Mouse (Mus musculus) cerebellum, adult 9-11 months (tissue): ENCODE data around the gene Fanca.
"Not testable (repeated sequence)": the region's sequence is repeated elsewhere in the genome, so short reads cannot be mapped to it uniquely, and the experiment has no call there.

Experiments used
- DNase-seq: peaks from one replicate; pipeline ENCODE4 v3.0.0; 2022

Gene Fanca

DNA sequence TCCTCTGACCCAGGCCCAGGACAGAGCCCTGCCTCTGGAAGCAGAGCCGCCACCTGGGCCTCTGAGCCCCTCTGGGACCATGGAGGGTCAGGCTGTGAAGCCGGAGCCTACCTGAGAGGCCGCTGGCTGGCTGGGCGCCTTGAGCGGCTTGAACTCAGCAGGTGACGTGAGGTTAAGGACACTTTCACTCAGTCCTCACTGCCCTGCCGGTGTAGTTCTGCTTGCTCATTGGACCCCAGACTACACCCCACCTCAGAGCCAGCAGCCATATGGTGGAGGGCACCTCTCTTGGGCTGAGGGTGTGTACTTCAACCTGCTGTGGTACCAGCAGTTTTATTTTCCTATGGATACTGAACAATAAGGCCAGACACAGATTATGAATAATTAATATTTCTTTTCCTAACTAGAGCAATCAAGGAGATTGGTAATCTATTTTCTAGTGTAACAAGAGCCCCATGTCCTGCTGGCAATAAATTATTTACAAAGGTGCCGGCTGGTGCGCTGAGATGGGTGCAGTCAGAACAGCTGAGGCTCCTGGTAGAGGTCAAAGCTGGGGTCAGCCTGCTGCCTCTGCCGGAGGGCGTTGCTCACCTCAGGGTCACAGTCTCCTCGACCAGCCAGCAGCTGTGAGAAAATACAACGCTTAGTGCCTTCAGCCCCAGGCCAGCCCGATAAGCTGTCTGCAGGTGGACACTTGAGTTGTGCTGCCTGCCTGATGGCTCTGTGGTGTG lies 50.3 kb downstream of the Fanca start:
- no peak for DNase-seq

GRCm38 (mm10) chr8:123257593-123257992 lies 60.8 kb downstream of the Fanca start:
- DNase-seq, result not testable (repeated sequence)

- no peak for DNase-seq
Observed at GRCm38 (mm10) chr8:123257114-123257513, 61.3 kb downstream of the Fanca start.

DNA sequence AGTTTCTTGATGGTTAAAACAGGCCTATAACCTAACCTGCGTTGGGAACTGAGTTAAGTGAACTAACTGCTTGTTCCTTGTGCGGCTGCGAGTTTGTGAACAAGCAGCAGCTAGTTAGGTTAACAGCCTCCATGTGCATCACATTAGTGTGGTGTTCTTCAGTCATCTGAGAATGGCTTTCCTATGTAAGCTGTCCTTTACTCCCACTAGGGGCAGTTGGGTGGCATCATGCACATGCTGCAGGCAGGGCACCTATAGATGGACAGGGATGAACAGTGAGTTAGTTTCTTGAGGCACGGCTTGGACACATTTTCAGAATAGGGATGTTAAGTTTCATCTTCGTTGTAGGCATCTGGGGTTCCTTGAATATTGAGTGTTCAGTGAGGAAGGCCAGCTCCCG lies 63.2 kb downstream of the Fanca start:
- no peak for DNase-seq

- peak; percentile 79 for DNase-seq
Observed at GRCm38 (mm10) chr8:123254099-123254885, 64.1 kb downstream of the Fanca start, which contains the start of the genes Zfp276 and Vps9d1. TSS of gene Zfp276 (plus strand) at chr8:123254195. TSS of gene Vps9d1 (minus strand) at chr8:123254348.

DNA sequence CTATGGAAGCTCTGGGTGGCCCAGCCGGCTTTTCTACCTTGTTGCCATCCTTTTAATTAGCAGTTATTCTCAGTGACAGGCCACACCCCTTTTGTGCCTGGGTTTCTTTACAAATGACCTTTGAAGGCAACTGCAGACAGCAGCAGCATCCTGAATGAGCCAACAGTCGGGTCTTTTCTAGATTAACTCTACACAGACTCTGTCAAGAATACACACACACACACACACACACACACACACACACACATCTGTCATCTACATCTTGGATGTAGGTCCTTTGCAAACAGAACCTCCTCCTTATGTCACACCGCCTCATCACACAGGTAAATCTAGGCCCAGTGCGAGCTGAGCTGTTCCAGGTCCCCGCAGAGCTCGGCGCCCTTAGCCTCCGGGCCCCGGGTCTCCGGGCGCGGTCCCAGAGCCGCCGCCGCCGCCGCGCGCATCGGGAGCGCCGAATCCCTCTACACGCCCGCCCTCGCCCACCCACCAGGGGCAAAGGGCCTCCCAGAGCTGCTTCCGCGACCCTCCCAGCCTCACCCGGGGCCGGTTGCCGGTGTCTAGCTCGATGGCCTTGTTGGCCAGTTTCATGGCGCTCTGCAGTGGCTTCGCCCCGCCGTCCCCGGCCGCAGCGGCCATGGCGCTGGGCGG lies 64.8 kb downstream of the Fanca start:
- no peak for DNase-seq

GRCm38 (mm10) chr8:123252925-123253324 lies 65.5 kb downstream of the Fanca start:
- DNase-seq, result no peak

DNA sequence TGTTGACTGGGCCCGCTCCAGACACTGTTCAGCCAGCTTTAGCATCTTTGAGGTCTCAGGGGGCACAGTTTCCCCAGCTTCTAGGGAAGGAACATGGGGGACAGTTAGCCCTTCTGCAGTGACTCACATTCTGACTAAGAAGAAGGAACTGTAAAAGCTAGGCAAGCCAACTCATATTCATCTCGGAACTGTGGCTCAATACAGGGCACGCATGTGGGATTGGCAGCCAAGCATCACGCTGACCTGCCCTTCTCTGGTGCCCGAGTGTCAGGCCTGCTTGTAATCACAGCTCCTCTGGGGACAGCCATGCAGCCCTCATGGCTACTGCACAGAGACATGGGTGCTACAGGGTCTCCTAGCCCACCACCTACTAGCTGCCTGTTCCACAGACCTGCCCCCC lies 67.4 kb downstream of the Fanca start:
- DNase-seq, result no peak

- no peak for DNase-seq
Observed at GRCm38 (mm10) chr8:123248596-123248995, 69.8 kb downstream of the Fanca start.

- DNase-seq, result no peak
Observed at GRCm38 (mm10) chr8:123247748-123248147, 70.6 kb downstream of the Fanca start.

DNA sequence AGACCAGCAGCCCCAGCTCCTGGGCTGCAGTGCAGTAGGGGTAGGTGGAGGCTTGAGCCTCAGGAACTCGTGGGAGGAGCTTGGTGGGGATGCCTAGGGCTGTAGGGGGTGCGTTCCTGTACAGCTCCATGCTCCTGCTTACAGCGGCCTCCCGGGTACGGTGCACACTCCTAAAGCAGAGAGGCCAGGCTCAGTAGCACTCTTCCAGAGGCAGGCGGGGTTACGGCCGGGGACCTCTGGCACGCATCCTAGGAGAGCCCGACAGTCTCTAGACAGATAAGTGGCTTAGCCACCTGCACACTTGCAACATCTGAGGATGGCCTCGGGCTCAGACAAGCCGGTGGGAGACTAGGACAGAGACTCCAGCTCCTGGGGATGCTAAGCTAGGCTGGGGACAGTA lies 72.8 kb downstream of the Fanca start:
- no peak for DNase-seq

GRCm38 (mm10) chr8:123244382-123244781 lies 74.0 kb downstream of the Fanca start:
- DNase-seq, result no peak

DNA sequence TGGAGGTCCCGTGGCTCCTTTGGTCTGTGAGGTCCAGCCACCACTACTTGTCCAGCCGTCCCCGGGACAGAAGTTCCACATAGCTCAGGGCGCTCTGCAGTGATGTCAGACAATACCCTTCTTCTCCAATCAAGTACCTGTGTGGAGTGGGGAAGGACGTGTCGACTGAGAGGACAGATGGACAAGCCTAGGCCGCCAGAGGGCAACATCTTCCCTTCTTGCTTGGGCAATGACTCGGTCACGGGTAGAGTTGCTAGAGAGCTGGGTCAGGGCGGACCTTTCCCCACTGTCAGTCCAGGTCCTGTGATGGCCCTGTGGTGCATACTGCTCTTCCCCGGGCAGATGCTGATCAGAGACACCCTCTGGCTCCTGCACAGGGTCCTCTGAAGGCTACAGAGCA lies 75.3 kb downstream of the Fanca start:
- no peak for DNase-seq

DNA sequence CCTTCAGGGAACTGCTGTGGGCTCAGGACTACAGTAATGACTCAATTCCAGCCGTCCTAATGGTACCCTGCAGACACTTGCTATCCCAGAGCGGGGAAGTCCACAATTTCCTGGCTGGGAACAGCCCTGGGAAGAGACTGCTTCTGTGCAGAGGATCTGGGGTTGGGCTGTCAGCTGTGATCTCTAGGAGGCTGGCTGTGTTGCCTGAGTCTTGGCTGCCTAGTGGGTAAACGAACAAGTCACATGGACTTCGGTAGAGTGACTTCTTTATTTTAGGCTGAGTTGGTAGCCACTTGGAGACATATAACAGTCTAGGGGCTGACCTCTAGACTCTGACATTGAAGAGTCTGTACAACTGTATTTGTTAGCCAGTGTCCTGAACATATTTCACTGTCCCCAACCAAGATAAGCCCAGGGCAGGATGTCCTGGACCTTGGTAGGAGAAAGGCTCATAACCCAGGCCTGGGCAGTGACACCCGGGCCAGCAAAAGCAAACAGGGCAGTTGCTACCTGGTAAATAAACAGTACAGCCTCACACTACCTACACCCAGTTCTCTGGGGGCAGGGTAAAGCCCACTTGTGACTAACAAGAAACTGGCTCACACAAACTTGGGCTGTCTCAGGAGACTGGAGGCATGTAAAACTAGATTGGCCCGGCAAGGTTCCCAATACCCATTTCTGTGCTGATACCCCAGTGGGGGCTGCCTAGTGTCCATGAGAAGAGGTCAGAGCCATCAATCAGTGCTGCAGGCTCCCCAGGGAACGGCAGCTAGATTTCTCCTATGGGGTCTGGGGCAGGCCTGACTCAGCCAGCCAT lies 76.1 kb downstream of the Fanca start:
- DNase-seq, result no peak

GRCm38 (mm10) chr8:123239398-123239797 lies 79.0 kb downstream of the Fanca start:
- no peak for DNase-seq

DNA sequence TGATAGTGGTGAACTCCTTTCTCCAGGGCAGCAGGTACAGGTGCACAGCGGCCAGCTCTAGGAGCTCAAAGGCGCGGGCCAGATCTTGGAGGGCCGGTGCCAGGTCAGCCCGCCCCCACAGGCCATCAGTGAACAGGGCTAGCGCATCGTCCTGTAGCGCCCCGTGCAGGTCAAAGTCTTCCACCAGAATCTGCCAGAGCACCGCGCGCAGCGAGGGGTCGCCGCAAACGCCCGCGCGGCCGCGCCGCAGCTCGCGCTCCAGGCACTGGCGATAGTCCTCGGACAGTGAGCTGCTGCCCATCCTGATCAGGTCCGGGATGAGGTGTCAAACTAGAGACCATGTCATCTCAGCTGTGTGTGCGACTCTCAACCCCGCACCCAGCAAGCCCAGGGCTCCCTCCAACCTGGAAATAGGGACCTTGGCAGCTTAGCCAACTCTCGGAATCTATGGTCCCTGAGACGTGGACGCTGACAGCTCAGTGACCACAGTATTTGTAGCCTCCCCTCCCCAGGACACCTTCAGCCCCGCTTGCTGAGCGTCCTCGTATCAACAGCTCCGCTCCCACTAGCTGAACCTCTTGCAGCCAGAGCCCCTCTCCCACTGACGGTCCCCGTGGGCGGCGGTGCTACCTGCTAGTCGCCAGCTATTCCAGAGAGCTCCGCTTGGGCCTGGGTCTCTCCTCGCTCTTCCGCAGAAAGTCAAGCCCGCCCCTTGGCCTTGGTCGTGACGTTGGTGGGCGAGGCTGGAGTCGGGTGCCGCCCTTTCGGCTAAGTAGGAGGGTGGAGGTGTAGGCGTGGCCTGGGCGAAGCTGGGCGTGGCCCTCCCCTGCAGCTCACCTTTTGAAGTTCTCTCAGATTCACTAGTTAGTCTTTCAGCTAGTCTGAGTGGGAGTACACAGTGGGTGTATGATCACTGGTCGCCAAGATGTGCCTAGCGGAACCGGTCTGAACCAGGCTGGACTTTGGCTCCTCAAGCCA lies 82.6 kb downstream of the Fanca start, which contains the start of gene Spata2l:
Gene Spata2l, minus strand, starts transcription at position 714 of the 978 bp plus-strand sequence.
- peak; percentile 87 for DNase-seq

DNA sequence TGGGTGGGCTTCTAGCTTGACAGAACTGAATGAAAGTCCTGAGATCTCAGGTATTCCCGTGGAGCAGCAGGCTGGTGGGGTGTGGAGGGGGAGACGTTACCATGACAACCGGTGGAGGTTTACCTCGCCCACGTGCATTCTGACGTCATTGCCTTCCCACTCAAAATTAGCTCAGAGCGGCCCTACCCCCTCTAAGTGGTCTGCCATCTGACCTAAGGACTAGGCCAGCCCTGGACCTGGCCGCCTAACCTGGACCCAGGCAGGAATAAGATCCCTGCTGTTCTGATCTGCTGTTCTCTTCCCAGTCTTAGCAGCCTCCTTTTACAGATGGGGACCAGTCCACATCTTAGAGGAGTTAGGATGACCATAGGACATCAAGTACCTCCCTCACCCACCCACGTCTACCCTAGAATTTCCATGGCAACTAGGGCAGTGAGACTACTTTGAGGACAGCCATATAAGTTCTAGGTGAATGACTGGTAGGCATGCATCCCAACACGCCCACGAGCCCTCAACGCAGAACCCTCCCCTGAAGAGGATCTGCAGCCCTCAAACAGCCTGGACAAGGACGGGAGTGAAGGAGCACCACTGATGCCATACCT lies 83.4 kb downstream of the Fanca start:
- peak; percentile 74 for DNase-seq

DNA sequence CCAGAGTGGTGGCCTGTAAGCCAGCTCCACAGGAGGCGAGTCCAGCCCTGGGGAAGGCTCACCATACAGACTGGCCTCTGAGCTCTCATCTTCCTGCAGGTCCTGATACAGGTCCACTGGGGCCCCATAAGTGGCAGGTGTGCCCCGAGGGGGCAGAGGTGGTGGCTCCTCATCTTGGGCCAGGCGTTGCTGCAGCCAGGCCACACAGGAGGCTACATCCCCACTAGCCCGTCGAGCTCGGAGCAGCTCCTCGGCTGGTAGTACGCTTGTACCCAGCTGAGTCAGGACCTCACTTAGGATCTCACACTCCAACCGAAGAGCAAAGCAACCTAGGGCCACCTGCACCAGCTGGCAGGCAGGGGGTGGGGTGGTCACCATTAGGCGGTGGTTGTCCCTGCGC lies 84.6 kb downstream of the Fanca start:
- DNase-seq, result no peak

DNA sequence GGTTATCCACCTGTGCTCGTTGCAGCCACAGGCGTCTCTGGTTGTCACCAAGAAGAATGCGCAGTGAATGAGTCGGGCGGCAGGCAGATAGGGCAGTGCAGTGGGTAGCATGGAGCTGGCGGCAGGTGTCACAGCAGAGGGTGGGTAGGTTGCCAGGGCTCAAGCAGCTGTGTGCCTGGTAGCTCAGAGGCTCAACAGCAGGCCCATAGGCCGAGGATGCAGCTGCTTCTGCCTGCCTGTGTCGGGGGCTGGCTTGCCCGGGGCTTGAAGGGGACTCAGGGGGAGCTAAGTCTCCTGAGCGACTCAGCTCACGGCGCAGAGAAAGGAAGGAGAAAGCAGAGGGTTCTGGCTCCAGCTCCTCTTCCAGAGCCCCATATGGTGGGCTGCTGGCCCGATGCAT lies 85.1 kb downstream of the Fanca start:
- DNase-seq, result no peak

- no peak for DNase-seq
Observed at GRCm38 (mm10) chr8:123232553-123232952, 85.8 kb downstream of the Fanca start.

DNA sequence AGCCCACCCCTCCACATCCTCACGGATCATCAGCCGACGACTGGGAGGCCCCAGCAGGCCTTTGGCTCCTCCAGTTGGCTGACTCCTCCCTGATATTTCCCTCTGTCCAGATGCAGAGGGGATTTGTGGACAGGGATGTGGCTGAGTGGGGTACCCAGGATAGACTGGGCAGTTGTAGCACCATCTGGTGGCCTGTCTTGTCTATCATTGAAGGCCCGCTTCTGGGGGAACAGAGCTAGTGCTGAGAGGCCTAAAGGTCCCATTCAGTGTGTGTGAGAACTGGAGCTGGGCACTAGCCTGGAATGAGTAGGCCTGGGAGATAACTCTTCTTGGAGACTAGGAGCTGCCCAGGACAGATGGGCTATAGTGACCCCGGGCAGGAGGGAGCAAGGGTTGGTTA lies 86.6 kb downstream of the Fanca start:
- DNase-seq, result no peak
